Mouse (Mus musculus): ENCODE data around the gene Mas1. TPM values are rescaled to one million over a fixed set of nuclear protein-coding genes. Genes with fewer than 3 reads are reported as not detected.

Gene Mas1
- polyA plus RNA-seq, 1 experiment = 35.7 TPM

DNA sequence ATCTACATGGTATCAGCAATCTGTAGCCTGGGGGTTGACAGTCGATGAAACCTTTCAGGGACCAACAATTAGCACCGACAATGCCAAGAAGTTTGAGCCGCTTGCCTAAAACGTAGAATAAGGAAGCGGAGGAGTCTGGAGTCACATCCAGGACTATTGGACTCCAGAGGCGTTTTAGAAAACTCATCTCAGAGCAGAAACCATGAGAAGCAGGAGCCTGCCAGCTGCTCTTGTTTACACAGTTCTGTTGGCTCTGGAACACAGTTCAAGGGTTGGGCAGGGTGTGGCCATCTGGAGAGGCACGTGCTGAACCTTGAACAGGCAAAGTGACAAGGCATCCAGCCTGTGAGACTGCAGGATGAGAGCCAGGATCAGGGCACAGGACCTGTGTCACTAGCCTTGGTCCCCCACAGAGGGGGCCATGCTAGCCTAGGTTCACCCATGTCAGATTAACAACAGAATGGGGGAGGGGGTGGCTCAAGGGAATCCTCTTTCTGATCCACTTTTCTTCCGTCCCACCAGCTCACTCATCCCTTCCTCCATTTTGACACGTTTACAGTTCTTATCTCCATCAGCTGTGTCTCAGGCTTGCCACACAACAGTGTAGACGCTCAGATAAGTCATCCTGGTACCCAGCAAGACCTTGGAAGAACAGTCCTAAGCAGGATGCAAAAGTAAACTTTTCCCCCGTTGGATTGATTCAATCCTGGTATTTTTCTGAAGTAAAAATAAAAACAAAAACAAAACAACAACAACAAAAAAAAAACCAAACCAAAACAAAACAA lies 75.3 kb downstream of the Mas1 start:
- Histone ChIP-seq H3K27ac (ENCODE audit: insufficient read depth, low read length) (no peak overlapping the region), H3K4me3 (ENCODE audit: insufficient read depth, low read length) (no peak overlapping the region), H3K4me1 (ENCODE audit: control insufficient read depth, insufficient read depth, low read length) (no peaks in the 10 kb centered on the region)
- TF ChIP-seq POLR2A (IDR thresholded peaks at IDR 0.05; ENCODE audit: extremely low read depth, insufficient read depth, low read length) = no peak
- no peak for TF ChIP-seq CTCF (IDR thresholded peaks at IDR 0.05; ENCODE audit: extremely low read depth, insufficient read depth, low read length)

DNA sequence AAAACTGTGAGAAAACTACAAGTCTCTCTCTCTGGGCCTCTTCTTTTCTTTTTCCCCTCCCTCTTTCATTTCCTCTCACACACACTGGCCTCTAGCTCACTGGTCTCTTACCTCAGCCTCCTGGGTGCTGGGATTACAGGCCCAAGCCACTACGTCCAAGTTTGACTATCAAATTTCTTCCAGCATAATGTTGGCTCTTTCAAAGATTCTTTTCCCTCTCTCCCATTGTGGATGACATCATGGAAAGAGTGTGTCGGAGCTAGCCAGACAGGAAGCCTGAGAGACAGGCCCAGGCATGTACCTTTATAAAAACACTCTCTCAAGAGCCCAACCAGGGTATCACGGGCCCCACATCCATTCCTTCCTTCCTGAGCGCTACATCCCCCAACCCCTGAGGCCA lies 76.5 kb downstream of the Mas1 start:
- H3K4me1 ChIP-seq (ENCODE audit: control insufficient read depth, insufficient read depth, low read length) = no peaks in the 10 kb centered on the region
- H3K4me3 ChIP-seq (ENCODE audit: insufficient read depth, low read length) = no peak overlapping the region
- no peak overlapping the region for H3K27ac ChIP-seq (ENCODE audit: insufficient read depth, low read length)
- TF ChIP-seq POLR2A (IDR thresholded peaks at IDR 0.05; ENCODE audit: extremely low read depth, insufficient read depth, low read length) (no peak), CTCF (IDR thresholded peaks at IDR 0.05; ENCODE audit: extremely low read depth, insufficient read depth, low read length) (no peak)

DNA sequence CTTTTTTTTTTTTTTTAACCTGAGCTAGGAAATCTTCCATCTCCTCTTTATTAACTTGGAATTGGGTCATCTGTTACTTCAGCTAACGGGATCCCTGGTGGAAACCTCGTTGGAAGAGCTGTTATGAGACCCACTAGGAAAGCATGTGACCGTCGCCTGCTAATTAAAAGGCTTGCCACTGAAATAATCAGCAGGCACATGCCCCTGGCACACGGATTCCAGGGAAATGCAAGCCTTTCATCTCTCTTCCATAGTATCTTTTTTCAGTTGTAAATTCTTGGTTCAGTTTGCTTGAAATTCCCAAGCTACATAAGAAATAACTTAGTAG lies 76.9 kb downstream of the Mas1 start:
- H3K27ac ChIP-seq (ENCODE audit: insufficient read depth, low read length) = no peak overlapping the region
- no peaks in the 10 kb centered on the region for H3K4me1 ChIP-seq (ENCODE audit: control insufficient read depth, insufficient read depth, low read length)
- H3K4me3 ChIP-seq (ENCODE audit: insufficient read depth, low read length) = no peak overlapping the region
- no peak for TF ChIP-seq CTCF (IDR thresholded peaks at IDR 0.05; ENCODE audit: extremely low read depth, insufficient read depth, low read length)
- TF ChIP-seq POLR2A (IDR thresholded peaks at IDR 0.05; ENCODE audit: extremely low read depth, insufficient read depth, low read length) = no peak

Other genes starting within 250 kb of the Mas1 start
- gene Slc22a1, start 192.3 kb downstream of the Mas1 start, polyA plus RNA-seq (2012; rRNA removed) = 0.90 and 1.9 TPM in 2 replicates
- gene Igf2r, start 98.5 kb downstream of the Mas1 start, polyA plus RNA-seq (2012; rRNA removed) = 10.9 and 11.1 TPM in 2 replicates
- 0.13 and 0.21 TPM in 2 replicates for gene Mrgprh, start 7.9 kb upstream of the Mas1 start, polyA plus RNA-seq (2012; rRNA removed)
- gene Pnldc1, start 42.1 kb upstream of the Mas1 start, polyA plus RNA-seq (2012; rRNA removed) = 2.9 and 4.1 TPM in 2 replicates
- 135 and 140 TPM in 2 replicates for gene Tcp1, start 47.6 kb upstream of the Mas1 start, polyA plus RNA-seq (2012; rRNA removed)
- 56.3 and 58.0 TPM in 2 replicates for gene Mrpl18, start 48.2 kb upstream of the Mas1 start, polyA plus RNA-seq (2012; rRNA removed)
- gene Acat3, start 72.5 kb upstream of the Mas1 start, polyA plus RNA-seq (2012; rRNA removed) = 6.6 and 8.0 TPM in 2 replicates
- 42.3 and 47.4 TPM in 2 replicates for gene Acat2, start 92.6 kb upstream of the Mas1 start, polyA plus RNA-seq (2012; rRNA removed)
- 50.9 and 51.3 TPM in 2 replicates for gene Wtap, start 126.0 kb upstream of the Mas1 start, polyA plus RNA-seq (2012; rRNA removed)
- 222 and 230 TPM in 2 replicates for gene Sod2, start 138.7 kb upstream of the Mas1 start, polyA plus RNA-seq (2012; rRNA removed)
- not detected in 2 replicates for gene Gpr31b, start 184.2 kb upstream of the Mas1 start, polyA plus RNA-seq (2012; rRNA removed)
- gene Tcp10b, start 193.0 kb upstream of the Mas1 start, polyA plus RNA-seq (2012; rRNA removed) = 0.57 and 0.94 TPM in 2 replicates

All from cortical plate, adult 2 months (tissue).